Mouse (Mus musculus) T-cell, adult 2 months (primary cell): ENCODE data around the gene Kcnk10.

Source experiments
- DNase-seq: peaks from one replicate; pipeline ENCODE4 v3.0.0; 2022; ENCODE audit warnings: low spot score

The Kcnk10 gene

GRCm38 (mm10) chr12:98519866-98520567 is 58.1 kb downstream of the Kcnk10 start:
- DNase-seq, result no peak

GRCm38 (mm10) chr12:98505601-98506000 is 72.5 kb downstream of the Kcnk10 start:
- DNase-seq, result no peak

GRCm38 (mm10) chr12:98501528-98502280 is 76.4 kb downstream of the Kcnk10 start:
- DNase-seq, result no peak

- DNase-seq, result no peak
These were observed 77.1 kb downstream of the Kcnk10 start for GRCm38 (mm10) chr12:98501045-98501444.

- DNase-seq, result no peak
These were observed 96.7 kb downstream of the Kcnk10 start for GRCm38 (mm10) chr12:98481460-98481859.

- no peak for DNase-seq
These were observed 97.1 kb downstream of the Kcnk10 start for GRCm38 (mm10) chr12:98481048-98481447.

- no peak for DNase-seq
These were observed 100.2 kb downstream of the Kcnk10 start for GRCm38 (mm10) chr12:98477673-98478461.

GRCm38 (mm10) chr12:98471232-98471631 is 106.9 kb downstream of the Kcnk10 start:
- DNase-seq, result no peak

GRCm38 (mm10) chr12:98470097-98470496 is 108.0 kb downstream of the Kcnk10 start:
- DNase-seq, result no peak

- DNase-seq, result no peak
These were observed 110.3 kb downstream of the Kcnk10 start for GRCm38 (mm10) chr12:98467793-98468192.

GRCm38 (mm10) chr12:98459889-98460288 is 118.2 kb downstream of the Kcnk10 start:
- no peak for DNase-seq

- DNase-seq, result no peak
These were observed 119.2 kb downstream of the Kcnk10 start for GRCm38 (mm10) chr12:98458944-98459343.

- DNase-seq, result no peak
These were observed 119.6 kb downstream of the Kcnk10 start for GRCm38 (mm10) chr12:98458516-98458915.

- DNase-seq, result no peak
These were observed 124.9 kb downstream of the Kcnk10 start for GRCm38 (mm10) chr12:98453161-98453560.

GRCm38 (mm10) chr12:98452646-98453045 is 125.5 kb downstream of the Kcnk10 start:
- no peak for DNase-seq

- no peak for DNase-seq
These were observed 132.5 kb downstream of the Kcnk10 start for GRCm38 (mm10) chr12:98445637-98446036.

GRCm38 (mm10) chr12:98444860-98445259 is 133.2 kb downstream of the Kcnk10 start:
- no peak for DNase-seq

GRCm38 (mm10) chr12:98443754-98444153 is 134.4 kb downstream of the Kcnk10 start:
- no peak for DNase-seq

GRCm38 (mm10) chr12:98438080-98438479 is 140.0 kb downstream of the Kcnk10 start:
- DNase-seq, result no peak

GRCm38 (mm10) chr12:98430683-98431082 is 147.4 kb downstream of the Kcnk10 start:
- no peak for DNase-seq

- DNase-seq, result no peak
These were observed 156.8 kb downstream of the Kcnk10 start for GRCm38 (mm10) chr12:98421340-98421739.

GRCm38 (mm10) chr12:98419849-98420248 is 158.3 kb downstream of the Kcnk10 start:
- no peak for DNase-seq

- no peak for DNase-seq
These were observed 168.5 kb downstream of the Kcnk10 start for GRCm38 (mm10) chr12:98409580-98409979.
